Mouse (Mus musculus) left cerebral cortex, adult 2 months (tissue): ENCODE measurements around the gene Tenm4. TPM values are rescaled to one million over a fixed set of nuclear protein-coding genes. Genes with fewer than 3 reads are reported as not detected.

Experiments used
- DNase-seq, 2 experiments: peaks; one replicate each; pipeline ENCODE4 v3.0.0; 2021 to 2022; ENCODE audit warnings: low spot score in 2 of 2, mixed read lengths in 1 of 2; ENCODE audit errors: extremely low spot score in 1 of 2
- H3K27ac ChIP-seq: fragments of 200-600 bp; 2 replicates; pipeline ENCODE4 v1.8.1; 2022
- H3K4me3 ChIP-seq: fragments of 200-600 bp; 2 replicates; pipeline ENCODE4 v1.8.1; 2022
- CTCF ChIP-seq: fragments of 200-600 bp; IDR thresholded peaks from 2 replicates; pipeline ENCODE4 v1.8.1; 2022; ENCODE audit warnings: antibody characterized with exemption, mild to moderate bottlenecking, moderate library complexity
- intact Hi-C: fragments of 180-260 bp; cut with DNase I; formaldehyde crosslinking; loops from one replicate; pipeline ENCODE4 v1.15.1; 2025
- total RNA-seq, 2 experiments: library from RNA; stranded (reverse); gene quantifications; 2 replicates each; pipeline ENCODE4 v1.2.3; 2021

Gene Tenm4
- total RNA-seq, 2 experiments from 2014 or later = 158 to 160 TPM

- intact Hi-C loops = loop anchor here (5.0 kb wide), 2 partner anchors 312 to 622 kb away; no protein-coding TSS in a partner anchor
- no peak overlapping the region for H3K4me3 ChIP-seq
- no peak; the same call in none of the 2 replicates for TF ChIP-seq CTCF
- peak overlapping the region; percentile 48 for H3K27ac ChIP-seq
- no peak for DNase-seq
These were observed 663.7 kb downstream of the Tenm4 start for GRCm38 (mm10) chr7:96834681-96835289.

GRCm38 (mm10) chr7:96835313-96835712, 664.3 kb downstream of the Tenm4 start:
- no peak for DNase-seq
- TF ChIP-seq CTCF = no peak
- Histone ChIP-seq H3K27ac (peak overlapping the region; percentile 26), H3K4me3 (no peak overlapping the region)
- intact Hi-C loops = loop anchor here (5.0 kb wide), 2 partner anchors 313 to 623 kb away; no protein-coding TSS in a partner anchor

GRCm38 (mm10) chr7:96838271-96838841, 667.3 kb downstream of the Tenm4 start:
- peak in 1 of 2 experiments; percentile 51 for DNase-seq
- Histone ChIP-seq H3K4me3 (no peak overlapping the region), H3K27ac (peak overlapping the region; percentile 84)
- intact Hi-C loops = loop anchor here (2.0 to 5.0 kb wide), 5 partner anchors 42 to 626 kb away; no protein-coding TSS in a partner anchor
- TF ChIP-seq CTCF = no peak

GRCm38 (mm10) chr7:96838926-96839325, 667.9 kb downstream of the Tenm4 start:
- TF ChIP-seq CTCF = no peak
- Histone ChIP-seq H3K4me3 (no peak overlapping the region), H3K27ac (peak overlapping the region; percentile 78)
- intact Hi-C loops = loop anchor here (1.0 to 5.0 kb wide), 6 partner anchors 42 to 627 kb away; no protein-coding TSS in a partner anchor
- DNase-seq = peak in 1 of 2 experiments; percentile 47

DNA sequence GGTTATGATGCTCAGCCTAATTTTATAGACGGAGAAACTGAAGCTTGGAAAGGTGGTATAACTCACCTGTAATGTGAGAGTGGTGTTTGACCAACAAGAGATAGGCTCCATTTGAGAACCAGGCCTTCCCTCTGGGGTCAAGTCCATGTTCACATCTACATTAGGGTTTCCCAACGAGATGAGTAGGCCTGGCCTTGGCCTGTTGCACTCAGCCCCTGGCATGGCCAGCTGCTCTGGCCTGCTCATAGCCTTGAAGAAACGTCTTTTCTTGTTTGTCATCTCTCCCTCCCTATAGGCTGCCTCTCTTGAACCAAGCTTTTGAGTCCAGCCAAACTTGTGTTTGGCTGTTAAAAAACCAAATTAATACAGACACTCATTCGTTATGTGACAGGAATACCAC, 668.5 kb downstream of the Tenm4 start:
- intact Hi-C loops = loop anchor here (1.0 to 5.0 kb wide), 6 partner anchors 43 to 627 kb away; no protein-coding TSS in a partner anchor

DNA sequence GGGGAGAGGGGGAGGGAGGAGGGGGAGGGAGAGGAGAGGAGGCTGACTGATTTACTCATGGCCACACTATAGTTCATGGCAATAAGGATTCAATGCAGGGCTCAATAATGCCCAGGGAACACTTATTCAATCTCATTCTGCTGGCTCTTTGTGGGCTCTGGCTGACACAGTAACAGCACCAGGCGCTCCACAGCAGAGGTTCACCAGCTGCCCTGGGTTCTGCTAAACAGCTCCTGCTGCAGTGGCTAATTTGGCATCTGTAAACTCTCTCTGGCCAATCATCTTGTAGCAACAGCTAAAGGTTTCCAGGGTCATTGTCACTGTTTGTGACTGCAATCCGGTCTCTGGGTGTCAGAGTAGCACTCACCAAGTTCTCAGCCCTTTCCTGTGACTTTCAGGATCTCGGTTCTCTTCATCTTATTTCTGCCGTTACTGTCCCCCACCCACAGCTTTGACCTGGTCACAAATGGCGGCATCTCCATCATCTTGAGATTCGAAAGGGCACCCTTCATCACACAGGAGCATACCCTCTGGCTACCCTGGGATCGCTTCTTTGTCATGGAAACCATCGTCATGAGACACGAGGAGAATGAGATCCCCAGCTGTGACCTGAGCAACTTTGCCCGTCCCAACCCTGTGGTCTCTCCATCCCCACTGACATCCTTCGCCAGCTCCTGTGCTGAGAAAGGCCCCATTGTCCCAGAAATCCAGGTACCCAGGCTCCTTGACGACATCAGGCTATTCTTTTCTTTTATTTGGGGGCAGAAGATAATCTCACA, 671.6 kb downstream of the Tenm4 start:
- no peak for TF ChIP-seq CTCF
- DNase-seq = no peak
- intact Hi-C loops = no loop called here
- no peak overlapping the region for H3K4me3 ChIP-seq
- no peak overlapping the region for H3K27ac ChIP-seq

More for the DNA sequence above, 668.5 kb downstream of the Tenm4 start:
- H3K4me3 ChIP-seq = no peak overlapping the region
- H3K27ac ChIP-seq = peak overlapping the region; percentile 78
- TF ChIP-seq CTCF = no peak
- DNase-seq = no peak

- no peak for TF ChIP-seq CTCF
- DNase-seq = no peak
These were observed 673.3 kb downstream of the Tenm4 start for GRCm38 (mm10) chr7:96844104-96844894.

DNA sequence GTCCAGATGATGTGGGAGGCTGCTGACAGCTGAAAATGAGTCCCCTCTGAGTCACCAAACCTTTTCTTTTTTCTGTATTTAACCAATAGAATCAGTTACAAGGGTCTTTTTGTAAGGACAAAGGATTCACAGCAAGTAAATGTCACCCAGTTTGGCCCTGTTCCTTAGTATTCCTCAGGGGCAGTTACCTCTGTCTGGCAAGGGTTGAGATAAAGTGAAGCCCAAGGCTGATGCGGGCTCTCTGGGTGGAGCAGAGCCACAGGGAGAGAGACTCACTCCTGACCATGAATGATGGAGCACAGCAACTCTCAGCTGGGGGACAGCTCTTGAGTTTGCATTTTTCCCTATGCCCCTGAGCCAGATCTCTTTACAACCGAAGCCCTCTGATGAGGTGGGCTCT, 681.7 kb downstream of the Tenm4 start:
- DNase-seq = no peak
- no peak overlapping the region for H3K27ac ChIP-seq
- no peak overlapping the region for H3K4me3 ChIP-seq
- intact Hi-C loops = no loop called here
- TF ChIP-seq CTCF = no peak

More at GRCm38 (mm10) chr7:96844104-96844894, 673.3 kb downstream of the Tenm4 start:
- no peak overlapping the region for H3K4me3 ChIP-seq
- no peak overlapping the region for H3K27ac ChIP-seq
- intact Hi-C loops = no loop called here

- TF ChIP-seq CTCF = no peak
- intact Hi-C loops = no loop called here
- no peak for DNase-seq
- no peak overlapping the region for H3K4me3 ChIP-seq
- no peak overlapping the region for H3K27ac ChIP-seq
These were observed 684.9 kb downstream of the Tenm4 start for GRCm38 (mm10) chr7:96855867-96856406.

DNA sequence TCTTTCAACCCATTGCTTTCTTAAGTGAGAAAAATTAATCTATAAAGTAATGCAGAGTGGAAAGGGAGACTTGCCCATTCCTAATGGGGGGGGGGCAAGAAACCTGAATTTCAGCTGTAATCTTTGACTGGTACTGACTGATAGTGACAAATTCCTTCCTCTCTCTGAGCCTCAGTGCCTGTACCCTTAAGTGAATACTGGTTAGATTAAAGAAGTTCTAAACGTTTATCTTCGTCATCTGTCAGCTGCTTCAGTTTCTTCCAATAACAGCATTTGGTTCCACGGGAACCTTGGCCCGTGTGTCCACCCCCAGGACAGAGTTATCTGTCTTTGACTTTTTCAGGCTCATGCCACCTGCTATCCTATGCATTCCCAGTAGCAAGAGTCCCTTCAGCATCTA, 685.5 kb downstream of the Tenm4 start:
- H3K4me3 ChIP-seq = no peak overlapping the region
- intact Hi-C loops = no loop called here
- no peak overlapping the region for H3K27ac ChIP-seq
- TF ChIP-seq CTCF = no peak
- DNase-seq = no peak

DNA sequence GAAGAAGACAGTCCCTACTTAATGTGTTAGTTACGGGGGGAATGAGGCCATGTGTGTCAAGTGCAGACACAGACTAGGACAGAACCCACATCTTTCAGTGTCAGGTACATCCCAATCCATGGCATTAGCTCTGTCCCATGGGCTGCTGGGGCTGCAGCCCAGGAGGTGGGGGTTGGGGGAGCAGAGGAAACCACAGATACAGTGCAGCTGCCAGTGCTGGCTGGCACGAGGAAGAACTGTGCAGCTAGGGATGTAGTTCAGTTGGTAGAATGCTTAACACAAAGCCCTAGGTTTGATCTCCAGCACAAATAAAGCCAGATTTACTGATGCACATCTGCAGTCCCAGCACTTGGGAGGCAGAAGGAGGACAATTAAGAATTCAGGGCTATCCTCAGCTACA, 688.0 kb downstream of the Tenm4 start:
- no peak for TF ChIP-seq CTCF
- intact Hi-C loops = no loop called here
- no peak for DNase-seq
- Histone ChIP-seq H3K27ac (no peak overlapping the region), H3K4me3 (no peak overlapping the region)
